Mouse (Mus musculus): Measurements from ENCODE around the gene Fuom.

DNA sequence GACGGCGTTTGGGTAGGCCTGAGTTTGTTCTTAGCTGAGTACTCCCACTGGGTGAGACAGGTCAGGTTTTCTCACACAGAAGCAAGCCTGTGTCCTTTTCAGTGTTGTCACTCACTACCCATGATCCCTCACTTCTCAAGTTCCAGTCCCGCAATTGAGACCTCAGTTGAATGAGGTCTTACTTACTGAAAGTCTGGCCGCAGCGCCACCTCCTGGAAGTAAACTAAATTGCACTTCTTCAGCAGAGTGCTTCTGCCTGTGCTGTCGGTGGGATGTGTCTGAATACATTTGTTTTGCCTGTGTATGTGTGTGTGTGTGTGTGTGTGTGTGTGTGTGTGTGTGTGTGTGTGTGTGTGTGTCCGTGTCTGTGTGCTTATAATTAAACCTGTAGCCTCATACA, 39.1 kb downstream of the Fuom start:
- TF ChIP-seq GATA1 (IDR thresholded peaks at IDR 0.05; ENCODE audit: borderline replicate concordance, low read length) (no peak), FLI1 (IDR thresholded peaks at IDR 0.05; ENCODE audit: low read length) (no peak)
